Mouse (Mus musculus) midbrain, embryonic 11.5 days (tissue): ENCODE data around the gene 3100002H09Rik. TPM values are rescaled to one million over a fixed set of nuclear protein-coding genes. Genes with fewer than 3 reads are reported as not detected.

ENCODE experiments used
- ATAC-seq: fragments of 200-750 bp; cut with Nextera tagmentation; 2 replicates; pipeline ENCODE4 v1.8.0; 2017; ENCODE audit warnings: moderate TSS enrichment, moderate library complexity; ENCODE audit not compliant: low FRiP score
- DNase-seq: peaks from one replicate; pipeline ENCODE4 v3.0.0; 2015; ENCODE audit warnings: low spot score; ENCODE audit errors: missing footprints
- H3K27ac ChIP-seq: fragments of 300-500 bp; sonication (generic); 2 replicates; pipeline ENCODE4 v1.5.1; 2014; ENCODE audit warnings: low read depth, low read length
- H3K27me3 ChIP-seq: fragments of 300-500 bp; sonication (generic); 2 replicates; pipeline ENCODE4 v1.6.1; 2014; ENCODE audit warnings: mild to moderate bottlenecking, low read length, moderate library complexity, mixed read lengths; ENCODE audit not compliant: control insufficient read depth, insufficient read depth
- H3K36me3 ChIP-seq: fragments of 300-500 bp; sonication (generic); 2 replicates; pipeline ENCODE4 v1.6.1; 2014; ENCODE audit warnings: mild to moderate bottlenecking, low read length, moderate library complexity, mixed read lengths; ENCODE audit not compliant: control insufficient read depth, insufficient read depth
- H3K4me1 ChIP-seq: fragments of 300-500 bp; sonication (generic); 2 replicates; pipeline ENCODE4 v1.6.1; 2014; ENCODE audit warnings: low read length; ENCODE audit not compliant: control insufficient read depth, insufficient read depth
- H3K4me2 ChIP-seq: fragments of 300-500 bp; sonication (generic); 2 replicates; pipeline ENCODE4 v1.6.1; 2014; ENCODE audit warnings: mild to moderate bottlenecking, moderate library complexity
- H3K4me3 ChIP-seq: fragments of 300-500 bp; sonication (generic); 2 replicates; pipeline ENCODE4 v1.5.1; 2014; ENCODE audit warnings: low read depth, low read length
- H3K9ac ChIP-seq: fragments of 300-500 bp; sonication (generic); 2 replicates; pipeline ENCODE4 v1.6.1; 2014; ENCODE audit warnings: low read length
- H3K9me3 ChIP-seq: fragments of 300-500 bp; sonication (generic); 2 replicates; pipeline ENCODE4 v1.6.1; 2016; ENCODE audit warnings: low read length; ENCODE audit not compliant: control insufficient read depth
- WGBS: fragments of 180-500 bp; shearing (Covaris S2); extraction: QIAGEN DNeasy Blood & Tissue Kit; methylation state at CpG from one replicate; pipeline ENCODE4 v1.1.7; 2014; 5-methylcytosine and 5-hydroxymethylcytosine counted together
- polyA plus RNA-seq: library from polyadenylated mRNA; unstranded; fragments of >200 nt; fragmentation: Nextera tagmentation; extraction: Ambion mirVana; gene quantifications from 2 replicates; pipeline ENCODE4 v1.2.1, GENCODE M21; 2014

Gene 3100002H09Rik
- 0.16 TPM in 1 of 2 replicates, not detected in the other for polyA plus RNA-seq

DNA sequence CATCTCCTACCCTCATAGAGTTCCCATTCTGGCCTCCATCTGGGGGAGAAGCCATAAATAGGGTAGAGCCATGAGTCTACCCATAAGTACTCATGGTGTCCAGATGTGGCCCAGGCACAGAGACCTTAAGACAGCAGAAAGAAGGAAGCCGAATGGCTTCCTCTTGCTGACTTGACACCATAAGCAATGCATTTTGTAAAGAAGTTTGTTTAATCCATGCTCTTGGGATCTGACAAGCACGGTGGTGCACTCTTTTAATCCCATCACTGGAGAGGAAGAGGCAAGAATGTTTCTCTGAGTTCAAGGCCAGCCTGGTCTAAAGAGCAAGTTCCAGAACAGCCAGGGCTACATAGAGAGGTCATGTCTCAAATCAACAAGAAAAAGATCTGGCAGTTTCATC lies at the start of gene 3100002H09Rik:
Gene 3100002H09Rik (minus strand): TSS at position 101 of the 400 bp plus-strand sequence.
- Histone ChIP-seq H3K4me1 (peaks cover 7% of the 10 kb centered on the region), H3K27ac (no peak within 1 kb of the TSS), H3K36me3 (no peaks in the 10 kb centered on the region), H3K9ac (no peak within 1 kb of the TSS), H3K27me3 (no peaks in the 10 kb centered on the region), H3K4me2 (no peak within 1 kb of the TSS), H3K9me3 (no peaks in the 10 kb centered on the region), H3K4me3 (no peak within 1 kb of the TSS)
- ATAC-seq: no peak
- no peak for DNase-seq
- WGBS: 84% methylated on average over 2 of the region's 2 CpGs

DNA sequence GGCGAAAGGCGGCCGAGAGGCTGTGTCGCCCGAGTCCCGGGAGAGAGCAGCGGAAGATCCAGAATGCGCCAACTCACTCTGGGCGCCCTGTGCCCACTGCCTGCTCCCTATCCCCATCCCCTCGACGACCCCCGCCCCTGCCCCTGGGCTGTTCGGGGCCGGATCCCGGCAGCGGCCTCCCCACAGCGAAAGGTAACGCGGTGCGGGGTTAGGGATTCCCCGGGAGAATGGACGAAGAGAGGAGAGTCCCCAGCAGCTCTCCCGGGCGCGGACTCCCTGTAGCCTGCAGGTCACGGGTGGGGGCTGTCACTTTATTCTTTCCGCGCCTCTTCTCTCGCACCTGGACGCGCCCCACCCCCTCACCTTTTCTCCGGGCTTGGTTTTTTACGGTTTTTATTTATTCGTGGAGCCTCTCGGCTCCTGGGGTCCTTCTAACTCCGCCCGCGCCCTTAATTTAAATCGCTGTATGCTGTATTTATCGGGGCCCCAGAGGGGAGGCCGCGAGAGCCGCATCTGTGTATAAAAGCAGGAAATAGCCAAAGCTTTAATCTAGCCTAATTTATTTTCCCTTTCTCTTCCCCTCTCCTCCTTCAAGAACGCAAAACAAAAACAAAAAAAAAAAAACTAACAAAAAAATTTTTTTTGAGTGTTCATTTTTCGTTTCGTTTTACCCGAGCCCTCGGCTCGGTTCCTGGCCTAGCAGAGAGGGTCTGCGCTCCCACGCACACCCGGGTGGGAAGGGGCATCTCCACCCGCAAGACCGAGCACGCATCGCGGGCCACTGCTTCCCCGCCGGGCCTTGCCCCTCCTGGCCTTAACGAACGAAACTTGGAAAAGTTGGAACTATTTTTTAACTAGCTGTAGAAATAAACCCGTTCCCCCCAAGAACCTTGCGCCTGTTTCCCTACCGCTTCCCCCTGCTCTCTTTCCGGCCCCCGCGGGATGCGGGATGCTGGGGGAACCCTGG lies 48.9 kb upstream of the 3100002H09Rik start:
- Histone ChIP-seq H3K27ac (peak overlapping the region; percentile 15; the same call in 1 of the 2 replicates), H3K9me3 (no peaks in the 10 kb centered on the region), H3K36me3 (no peaks in the 10 kb centered on the region), H3K27me3 (peaks cover 55% of the 10 kb centered on the region), H3K9ac (peak overlapping the region; percentile 80), H3K4me3 (peak overlapping the region; percentile 63), H3K4me1 (peaks cover 47% of the 10 kb centered on the region), H3K4me2 (peak overlapping the region; percentile 88)
- DNase-seq: peak; percentile 97
- no peak for ATAC-seq
- under 1% methylated on average over 68 of the region's 68 CpGs for WGBS

GRCm38 (mm10) chr4:124658412-124658851 lies 47.8 kb upstream of the 3100002H09Rik start:
- Histone ChIP-seq H3K27ac (no peak overlapping the region; the same call in 1 of the 2 replicates), H3K9ac (peak overlapping the region; percentile 80), H3K4me1 (peaks cover 44% of the 10 kb centered on the region), H3K4me2 (peak overlapping the region; percentile 88), H3K36me3 (no peaks in the 10 kb centered on the region), H3K9me3 (no peaks in the 10 kb centered on the region), H3K27me3 (peaks cover 56% of the 10 kb centered on the region), H3K4me3 (peak overlapping the region; percentile 63)
- ATAC-seq (no peak), DNase-seq (peak; percentile 97)
- under 1% methylated on average over 39 of the region's 39 CpGs for WGBS

DNA sequence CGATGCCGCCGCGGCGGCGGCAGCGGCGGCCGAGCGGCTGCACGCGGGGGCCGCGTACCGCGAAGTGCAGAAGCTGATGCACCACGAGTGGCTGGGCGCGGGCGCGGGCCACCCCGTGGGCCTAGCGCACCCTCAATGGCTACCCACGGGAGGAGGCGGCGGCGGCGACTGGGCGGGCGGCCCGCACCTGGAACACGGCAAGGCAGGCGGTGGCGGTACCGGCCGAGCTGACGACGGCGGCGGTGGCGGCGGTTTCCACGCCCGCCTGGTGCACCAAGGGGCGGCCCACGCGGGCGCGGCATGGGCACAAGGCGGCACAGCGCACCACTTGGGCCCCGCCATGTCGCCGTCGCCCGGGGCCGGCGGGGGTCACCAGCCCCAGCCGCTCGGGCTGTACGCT lies 47.2 kb upstream of the 3100002H09Rik start:
- H3K27me3 ChIP-seq: peaks cover 55% of the 10 kb centered on the region
- ATAC-seq (peak; percentile 8), DNase-seq (peak; percentile 94)
- peak overlapping the region; percentile 50 for H3K27ac ChIP-seq
- peak overlapping the region; percentile 88 for H3K4me2 ChIP-seq
- no peaks in the 10 kb centered on the region for H3K9me3 ChIP-seq
- under 1% methylated on average over 41 of the region's 61 CpGs for WGBS
- H3K4me1 ChIP-seq: peaks cover 49% of the 10 kb centered on the region
- peak overlapping the region; percentile 80 for H3K9ac ChIP-seq
- H3K4me3 ChIP-seq: peak overlapping the region; percentile 63
- no peaks in the 10 kb centered on the region for H3K36me3 ChIP-seq

DNA sequence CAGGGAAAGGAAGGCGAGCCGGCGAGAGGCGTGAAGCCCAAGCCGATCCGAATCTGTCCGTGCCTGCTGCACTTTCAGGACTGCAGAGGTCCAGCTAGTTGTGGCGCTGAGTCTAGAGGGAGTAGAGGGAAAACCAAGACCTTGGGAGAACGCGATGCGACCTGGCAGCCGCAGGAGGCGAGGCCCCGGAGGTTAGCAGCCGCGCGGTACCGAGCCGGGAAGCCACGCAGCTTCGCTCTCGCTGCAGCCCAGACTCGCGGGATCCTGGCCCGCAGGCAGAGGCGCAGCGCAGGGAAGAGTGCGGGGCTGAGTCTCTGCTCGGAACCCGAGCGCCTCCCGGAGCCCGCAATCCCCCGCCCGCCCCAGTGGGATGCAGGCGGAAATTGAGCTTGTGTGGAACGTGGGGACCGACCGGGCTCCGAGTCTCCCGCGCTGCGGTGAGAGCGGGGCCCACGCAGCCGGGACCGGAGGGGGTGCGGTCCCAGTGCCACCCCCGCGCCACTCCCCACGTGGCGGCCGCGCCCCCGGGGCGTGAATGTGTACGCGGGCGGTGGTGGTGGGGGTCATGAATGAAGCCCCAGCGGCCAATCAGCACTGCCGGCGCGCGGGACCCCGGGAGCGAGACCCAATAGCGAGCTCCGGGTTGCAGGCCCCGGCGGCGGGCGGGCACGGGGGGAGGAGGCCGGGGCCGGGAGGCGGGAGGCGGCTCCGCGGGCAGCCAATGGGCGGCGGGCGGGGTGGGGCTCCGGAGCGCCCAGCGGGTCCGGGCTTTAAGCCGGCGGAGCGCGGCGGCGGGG lies 46.4 kb upstream of the 3100002H09Rik start:
- no peaks in the 10 kb centered on the region for H3K36me3 ChIP-seq
- H3K4me3 ChIP-seq: peak overlapping the region; percentile 63
- DNase-seq: peak; percentile 97
- peak overlapping the region; percentile 80 for H3K9ac ChIP-seq
- 0 out of 2 replicates have a peak overlapping the region, but pooled peaks have one; percentile 17 for H3K27ac ChIP-seq
- peaks cover 53% of the 10 kb centered on the region for H3K4me1 ChIP-seq
- H3K9me3 ChIP-seq: no peaks in the 10 kb centered on the region
- WGBS: under 1% methylated on average over 77 of the region's 92 CpGs
- peak; percentile 87 for ATAC-seq
- peaks cover 50% of the 10 kb centered on the region for H3K27me3 ChIP-seq
- H3K4me2 ChIP-seq: peak overlapping the region; percentile 88

DNA sequence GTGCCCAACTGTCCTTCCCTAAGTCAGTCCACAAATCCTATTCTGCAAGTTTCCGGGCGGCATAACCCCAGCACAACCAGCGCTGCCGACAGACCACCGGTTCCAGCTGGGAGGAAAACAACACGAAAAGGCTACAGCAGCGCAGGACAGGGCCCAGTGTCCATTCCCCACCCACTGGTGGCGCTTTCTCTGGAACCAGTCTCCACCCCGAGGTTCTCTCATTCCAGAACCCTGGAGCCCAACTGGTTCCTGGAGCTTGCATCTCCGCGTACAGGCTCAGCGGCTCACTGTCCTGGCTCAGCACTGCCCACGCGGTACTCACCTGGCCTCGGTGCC lies 45.9 kb upstream of the 3100002H09Rik start, which contains the start of gene Pou3f1:
Gene Pou3f1 (plus strand): TSS at position 290 of the 336 bp plus-strand sequence.
- Histone ChIP-seq H3K9ac (peak within 1 kb of the TSS; percentile 80), H3K27me3 (peaks cover 47% of the 10 kb centered on the region), H3K4me2 (peak within 1 kb of the TSS; percentile 88), H3K9me3 (no peaks in the 10 kb centered on the region), H3K36me3 (no peaks in the 10 kb centered on the region), H3K27ac (peak within 1 kb of the TSS; percentile 50), H3K4me1 (peaks cover 50% of the 10 kb centered on the region), H3K4me3 (peak within 1 kb of the TSS; percentile 63)
- DNase-seq: no peak
- ATAC-seq: no peak
- 1% methylated on average over 15 of the region's 15 CpGs for WGBS

- H3K4me3 ChIP-seq: no peak overlapping the region
- ATAC-seq: peak; percentile 47
- H3K9ac ChIP-seq: no peak overlapping the region; the same call in 1 of the 2 replicates
- peak overlapping the region; percentile 22 for H3K4me2 ChIP-seq
- peaks cover 32% of the 10 kb centered on the region for H3K4me1 ChIP-seq
- peak; percentile 93 for DNase-seq
- peaks cover 34% of the 10 kb centered on the region for H3K27me3 ChIP-seq
- 0% methylated on average over 9 of the region's 9 CpGs for WGBS
- 0 out of 2 replicates have a peak overlapping the region, but pooled peaks have one; percentile 41 for H3K27ac ChIP-seq
- H3K9me3 ChIP-seq: no peaks in the 10 kb centered on the region
- no peaks in the 10 kb centered on the region for H3K36me3 ChIP-seq
These were observed 42.3 kb upstream of the 3100002H09Rik start for GRCm38 (mm10) chr4:124652886-124653285.

DNA sequence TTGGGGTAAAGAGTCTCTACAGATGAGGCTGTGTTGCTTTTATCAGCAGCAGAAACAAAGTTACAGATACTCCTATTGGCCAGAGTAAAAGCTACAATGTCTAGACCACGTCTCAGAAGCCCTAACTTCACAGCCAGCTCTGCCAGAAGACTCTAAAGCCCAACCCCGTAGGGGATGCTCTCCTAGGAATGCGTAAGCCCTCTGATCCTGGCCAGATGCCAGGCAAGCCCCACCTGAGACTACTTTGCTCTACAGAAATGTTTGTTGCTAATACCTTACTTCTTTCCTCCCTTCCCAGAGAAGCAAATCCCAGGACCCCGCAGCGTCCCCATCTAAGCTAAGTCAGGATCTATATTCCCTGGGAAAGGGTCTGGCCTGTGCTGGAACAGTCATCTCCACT lies 37.3 kb upstream of the 3100002H09Rik start:
- Histone ChIP-seq H3K9me3 (no peaks in the 10 kb centered on the region), H3K27ac (no peak overlapping the region), H3K4me1 (peaks cover 19% of the 10 kb centered on the region), H3K27me3 (peaks cover 6% of the 10 kb centered on the region), H3K4me3 (no peak overlapping the region), H3K36me3 (no peaks in the 10 kb centered on the region), H3K4me2 (no peak overlapping the region), H3K9ac (no peak overlapping the region)
- ATAC-seq (no peak), DNase-seq (no peak)
- WGBS: 44% methylated on average over 5 of the region's 5 CpGs
